Mouse (Mus musculus): ENCODE results near the gene Cpsf7.

GRCm38 (mm10) chr19:10497512-10498160, 27.4 kb upstream of the Cpsf7 start:
- no peak for TF ChIP-seq KAT2A (IDR thresholded peaks at IDR 0.05; ENCODE audit: insufficient replicate concordance, low read length)
- no peak for TF ChIP-seq GABPA (IDR thresholded peaks at IDR 0.05; ENCODE audit: insufficient replicate concordance, low read depth, low read length)
- TF ChIP-seq ETS1 (conservative IDR thresholded peaks at IDR 0.05; ENCODE audit: low read depth, low read length) = no peak

Measured in CH12.LX (cell line).